Mouse (Mus musculus) kidney, adult 2 months (tissue): ENCODE measurements around the gene Olfr453. TPM values are rescaled to one million over a fixed set of nuclear protein-coding genes. Genes with fewer than 3 reads are reported as not detected.
A peak's percentile ranks its signal among the peaks of the same experiment; 100 is the strongest.

Experiments used
- DNase-seq: peaks from one replicate; pipeline ENCODE4 v3.0.0; 2021
- H3K27ac ChIP-seq: fragments of 200-500 bp; 2 replicates; pipeline ENCODE4 v1.5.1; 2012; ENCODE audit warnings: low read depth, low read length, control low read depth, inconsistent platforms; ENCODE audit not compliant: insufficient read depth
- H3K27me3 ChIP-seq: fragments of 200-500 bp; replicated peaks from 2 replicates; pipeline ENCODE4 v1.6.1; 2012; ENCODE audit warnings: mild to moderate bottlenecking, moderate library complexity, low read length, inconsistent platforms; ENCODE audit not compliant: control insufficient read depth, insufficient read depth
- H3K36me3 ChIP-seq: fragments of 200-500 bp; 2 replicates; pipeline ENCODE4 v1.6.1; 2012; ENCODE audit warnings: mild to moderate bottlenecking, moderate library complexity, low read length, inconsistent platforms; ENCODE audit not compliant: control insufficient read depth, insufficient read depth
- H3K4me1 ChIP-seq: fragments of 200-500 bp; 2 replicates; pipeline ENCODE4 v1.6.1; 2011; ENCODE audit warnings: low read length; ENCODE audit not compliant: control insufficient read depth, insufficient read depth
- H3K4me3 ChIP-seq: fragments of 200-500 bp; 2 replicates; pipeline ENCODE4 v1.5.1; 2011; ENCODE audit warnings: mild to moderate bottlenecking, low read depth, low read length, control low read depth; ENCODE audit not compliant: insufficient read depth
- CTCF ChIP-seq: fragments of 200-500 bp; conservative IDR thresholded peaks from 2 replicates; pipeline ENCODE4 v1.5.1; 2011; ENCODE audit warnings: low read depth, mild to moderate bottlenecking, control low read depth, low read length, moderate library complexity, mixed read lengths; ENCODE audit not compliant: insufficient read depth, insufficient read length
- POLR2A ChIP-seq: fragments of 200-500 bp; IDR thresholded peaks from one replicate; pipeline ENCODE4 v1.6.1; 2011; ENCODE audit warnings: low read depth, low read length, control low read depth
- WGBS: fragments of 180-500 bp; shearing (Covaris S2); methylation state at CpG from one replicate; pipeline ENCODE4 v1.1.7; 2018; 5-methylcytosine and 5-hydroxymethylcytosine counted together
- polyA plus RNA-seq: library from polyadenylated mRNA; depleted of rRNA; stranded (reverse); fragments of >200 nt; gene quantifications from 2 replicates; pipeline ENCODE4 v1.2.3, GENCODE M21; 2012; rRNA removed

Gene Olfr453
- not detected in 2 replicates for polyA plus RNA-seq

- H3K27ac ChIP-seq, result no peak within 1 kb of the TSS
- DNase-seq, result no peak
- H3K4me3 ChIP-seq, result no peak within 1 kb of the TSS
- no peaks in the 10 kb centered on the region for H3K4me1 ChIP-seq
- H3K36me3 ChIP-seq, result no peaks in the 10 kb centered on the region
- no peak for TF ChIP-seq POLR2A
- TF ChIP-seq CTCF, result no peak
- no peaks in the 10 kb centered on the region; the same call in 1 of the 2 replicates for H3K27me3 ChIP-seq
- 95% methylated on average over 1 of the region's 1 CpGs for WGBS
Observed at GRCm38 (mm10) chr6:42739071-42739470, at the start of gene Olfr453. TSS of gene Olfr453 (plus strand) at chr6:42739371.

- Histone ChIP-seq H3K4me1 (peaks cover 4% of the 10 kb centered on the region; the same call in 1 of the 2 replicates), H3K4me3 (no peak overlapping the region), H3K27ac (no peak overlapping the region), H3K27me3 (no peaks in the 10 kb centered on the region), H3K36me3 (no peaks in the 10 kb centered on the region)
- TF ChIP-seq POLR2A (no peak), CTCF (no peak)
- DNase-seq, result no peak
Observed at GRCm38 (mm10) chr6:42689761-42690160, 49.4 kb upstream of the Olfr453 start.

GRCm38 (mm10) chr6:42692154-42692516, 47.0 kb upstream of the Olfr453 start:
- Histone ChIP-seq H3K27ac (peak overlapping the region; percentile 61; the same call in 1 of the 2 replicates), H3K36me3 (no peaks in the 10 kb centered on the region), H3K27me3 (no peaks in the 10 kb centered on the region), H3K4me1 (peaks cover 4% of the 10 kb centered on the region; the same call in 1 of the 2 replicates), H3K4me3 (peak overlapping the region; percentile 85)
- peak; percentile 89 for DNase-seq
- under 1% methylated on average over 10 of the region's 10 CpGs for WGBS
- TF ChIP-seq CTCF, result no peak

- H3K27ac ChIP-seq, result peak overlapping the region; percentile 61; the same call in 1 of the 2 replicates
- under 1% methylated on average over 32 of the region's 32 CpGs for WGBS
Observed at GRCm38 (mm10) chr6:42692517-42693190, 46.5 kb upstream of the Olfr453 start.

GRCm38 (mm10) chr6:42709291-42710211, 29.6 kb upstream of the Olfr453 start, which contains the start of gene Tcaf1:
TSS of gene Tcaf1 (minus strand) at chr6:42710088.
- DNase-seq, result peak; percentile 79
- H3K4me3 ChIP-seq, result peak within 1 kb of the TSS; percentile 81
- H3K36me3 ChIP-seq, result no peaks in the 10 kb centered on the region
- no peaks in the 10 kb centered on the region for H3K27me3 ChIP-seq
- WGBS, result 5% methylated on average over 28 of the region's 28 CpGs
- no peaks in the 10 kb centered on the region for H3K4me1 ChIP-seq
- peak within 1 kb of the TSS; percentile 66 for H3K27ac ChIP-seq
- TF ChIP-seq POLR2A, result no peak
- no peak for TF ChIP-seq CTCF

More at GRCm38 (mm10) chr6:42692517-42693190, 46.5 kb upstream of the Olfr453 start:
- Histone ChIP-seq H3K4me3 (peak overlapping the region; percentile 85), H3K27me3 (no peaks in the 10 kb centered on the region), H3K36me3 (no peaks in the 10 kb centered on the region), H3K4me1 (peaks cover 4% of the 10 kb centered on the region; the same call in 1 of the 2 replicates)
- peak; percentile 89 for DNase-seq
- no peak for TF ChIP-seq CTCF
- no peak for TF ChIP-seq POLR2A

- 67% methylated on average over 8 of the region's 8 CpGs for WGBS
- TF ChIP-seq CTCF (no peak), POLR2A (no peak)
- no peak overlapping the region for H3K27ac ChIP-seq
- no peaks in the 10 kb centered on the region for H3K36me3 ChIP-seq
- H3K4me3 ChIP-seq, result no peak overlapping the region
- no peaks in the 10 kb centered on the region for H3K27me3 ChIP-seq
- no peak for DNase-seq
- no peaks in the 10 kb centered on the region for H3K4me1 ChIP-seq
Observed at GRCm38 (mm10) chr6:42714668-42715067, 24.5 kb upstream of the Olfr453 start.

- TF ChIP-seq CTCF (no peak), POLR2A (no peak)
- Histone ChIP-seq H3K4me3 (no peak overlapping the region), H3K27me3 (no peaks in the 10 kb centered on the region), H3K4me1 (no peaks in the 10 kb centered on the region), H3K36me3 (no peaks in the 10 kb centered on the region), H3K27ac (no peak overlapping the region)
- DNase-seq, result no peak
Observed at GRCm38 (mm10) chr6:42717973-42718372, 21.2 kb upstream of the Olfr453 start.
